In genomic region chr9:60687415-60687814, GRCm38 (mm10) we compare ENCODE assay signal across 8 mouse cellular contexts. TPM values are rescaled to one million over a fixed set of nuclear protein-coding genes. Genes with fewer than 3 reads are reported as not detected.
DNase-seq lines count a peak whose midpoint lies in the region; ATAC-seq lines count a peak whose summit lies in the region.

No protein-coding gene starts in this region.

- H3K9me3 ChIP-seq in heart, embryonic 11.5 days (replicated peaks; ENCODE audit: control insufficient read depth, low read length): no peaks in the 10 kb centered on the region
- H3K9me3 ChIP-seq in intestine, embryonic 15.5 days: no peaks in the 10 kb centered on the region

- no peaks in the 10 kb centered on the region for H3K27me3 ChIP-seq in heart, embryonic 11.5 days (ENCODE audit: control insufficient read depth, insufficient read depth, low read length)
- no peaks in the 10 kb centered on the region for H3K27me3 ChIP-seq in intestine, embryonic 15.5 days (replicated peaks)

- intact Hi-C loops in heart, postnatal 14 days (cut with DNase I): no loop called here

- H3K4me3 ChIP-seq in heart, embryonic 11.5 days (ENCODE audit: low read depth, low read length): peak overlapping the region; percentile 67
- peak overlapping the region; percentile 57 for H3K4me3 ChIP-seq in intestine, embryonic 15.5 days (replicated peaks)

- no peak for DNase-seq in heart, postnatal 14 days
- peak; percentile 22 for DNase-seq in CD4-positive, CD25-positive, alpha-beta regulatory T cell, adult 2 months (ENCODE audit: low read depth, low spot score)
- DNase-seq in c-Kit-positive CD71-negative TER-119-negative erythroid progenitor cells, embryonic 14.5 days (ENCODE audit: low read depth): peak; percentile 18
- DNase-seq in mesoderm, embryonic 11.5 days (ENCODE audit: low read depth, low spot score): peak; percentile 19
- DNase-seq in B cell, adult 2 months: no peak

- H3K4me2 ChIP-seq in heart, embryonic 11.5 days: peak overlapping the region; percentile 72
- H3K4me2 ChIP-seq in intestine, embryonic 15.5 days (replicated peaks): peak overlapping the region; percentile 71

- peak overlapping the region; percentile 54 for H3K27ac ChIP-seq in heart, embryonic 11.5 days (ENCODE audit: low read depth, low read length)
- peak overlapping the region; percentile 87 for H3K27ac ChIP-seq in intestine, embryonic 15.5 days

- WGBS in heart, embryonic 11.5 days (ENCODE audit: insufficient replicate concordance): 6% methylated on average over 7 of the region's 7 CpGs
- WGBS in intestine, embryonic 15.5 days: 2% methylated on average over 7 of the region's 7 CpGs

- H3K4me1 ChIP-seq in heart, embryonic 11.5 days (ENCODE audit: control insufficient read depth, insufficient read depth, low read length): no peaks in the 10 kb centered on the region
- H3K4me1 ChIP-seq in intestine, embryonic 15.5 days (replicated peaks): no peaks in the 10 kb centered on the region; the same call in 1 of the 2 replicates

- peak overlapping the region; percentile 66 for H3K9ac ChIP-seq in heart, embryonic 11.5 days (ENCODE audit: low read depth, low read length)
- peak overlapping the region; percentile 47 for H3K9ac ChIP-seq in intestine, embryonic 15.5 days

- no peak for ATAC-seq in heart, embryonic 11.5 days (replicated peaks; ENCODE audit: insufficient number of reproducible peaks, low FRiP score, low TSS enrichment)
- ATAC-seq in intestine, embryonic 15.5 days: peak; percentile 54
- ATAC-seq in monocyte, adult 5-6 weeks (replicated peaks; ENCODE audit: insufficient number of reproducible peaks, low FRiP score, low TSS enrichment, poor library complexity, severe bottlenecking): no peak

- no peaks in the 10 kb centered on the region for H3K36me3 ChIP-seq in heart, embryonic 11.5 days (ENCODE audit: control insufficient read depth, insufficient read depth, low read length)
- no peaks in the 10 kb centered on the region for H3K36me3 ChIP-seq in intestine, embryonic 15.5 days

RNA-seq across cellular contexts. Expression of gene Lrrc49, which starts 0.5 kb away (rescaled TPM):
- 9.3 and 10.3 TPM in 2 replicates for polyA plus RNA-seq in heart, embryonic 11.5 days (2014; fragmentation: Nextera tagmentation; extraction: Ambion mirVana)
- 1 to 10 TPM; 5.7 to 6.8 TPM for total RNA-seq in heart, postnatal 14 days (2021)
- polyA plus RNA-seq in intestine, embryonic 15.5 days (2015; fragmentation: Nextera tagmentation; extraction: Ambion mirVana): 11.6 and 14.7 TPM in 2 replicates
- 0.85 to 2.6 TPM (median 0.86 TPM) in 3 replicates for total RNA-seq in monocyte, adult 5-6 weeks (2017)

RNA-seq across cellular contexts. Expression of gene Larp6, which starts 25.4 kb away (rescaled TPM):
- 0.40 and 0.92 TPM in 2 replicates for polyA plus RNA-seq in heart, embryonic 11.5 days (2014; fragmentation: Nextera tagmentation; extraction: Ambion mirVana)
- 1 to 10 TPM in 1 of 2 experiments, under 1 TPM in 1; 1.00 to 1.6 TPM for total RNA-seq in heart, postnatal 14 days (2021)
- 1.6 and 1.8 TPM in 2 replicates for polyA plus RNA-seq in intestine, embryonic 15.5 days (2015; fragmentation: Nextera tagmentation; extraction: Ambion mirVana)
- not detected in 3 replicates for total RNA-seq in monocyte, adult 5-6 weeks (2017)

Comparison
In these comparisons a context has a peak if more than half of its experiments do, and no peak if none do; other contexts are left out.
1. DNase-seq: peak in CD4-positive, CD25-positive, alpha-beta regulatory T cell, adult 2 months (single experiment), c-Kit-positive CD71-negative TER-119-negative erythroid progenitor cells, embryonic 14.5 days (single experiment) and mesoderm, embryonic 11.5 days (single experiment); none in heart, postnatal 14 days (0 of 2) and B cell, adult 2 months (0 of 2).